Mouse (Mus musculus) liver, embryonic 14.5 days (tissue): ENCODE measurements around the gene Abcf1.

Experiments used
- CTCF ChIP-seq: IDR thresholded peaks from 2 replicates; pipeline ENCODE4 v1.5.1; 2016; ENCODE audit warnings: antibody characterized with exemption, low read depth, control low read depth
- EP300 ChIP-seq: IDR thresholded peaks from 2 replicates; pipeline ENCODE4 v1.6.1; 2016; ENCODE audit warnings: antibody characterized with exemption, low read depth

DNA sequence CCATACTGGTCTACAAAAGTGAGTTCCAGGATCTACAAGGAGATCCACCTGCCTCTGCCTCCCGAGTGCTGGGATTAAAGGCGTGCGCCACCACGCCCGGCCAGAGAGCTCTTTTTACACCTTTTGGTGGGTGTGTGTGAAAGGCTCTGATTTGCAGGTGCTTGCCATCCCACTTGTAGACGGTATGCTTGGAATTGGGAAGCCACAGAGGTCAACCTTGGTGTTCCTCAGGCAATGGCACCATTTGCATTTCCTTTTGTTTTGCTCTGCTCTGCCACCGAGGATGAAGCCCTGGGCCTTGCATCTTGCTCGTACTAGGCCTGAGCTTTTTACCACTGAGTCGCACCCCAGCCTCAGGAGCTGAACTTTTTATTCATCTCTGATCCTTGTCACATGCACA is 12.2 kb upstream of the Abcf1 start:
- no peak for TF ChIP-seq EP300
- no peak for TF ChIP-seq CTCF
